Comparison of ENCODE assay signal across 19 mouse cellular contexts in genomic region chr7:81199109-81199508, GRCm38 (mm10). TPM values are rescaled to one million over a fixed set of nuclear protein-coding genes. Genes with fewer than 3 reads are reported as not detected.
A peak's percentile ranks its signal among the peaks of the same experiment; 100 is the strongest.
DNase-seq lines count a peak whose midpoint lies in the region; ATAC-seq and TF ChIP-seq lines count a peak whose summit lies in the region.
"Had no signal": no experiment of that assay in that cellular context is flagged by ENCODE, and none has a peak within 500 bp of the region (broad histone marks: within the 10 kb centered on the region; RNA-seq: fewer than 3 reads in every experiment).

No protein-coding gene starts in this region.

- H3K9ac ChIP-seq in kidney, embryonic 15.5 days, result no peak overlapping the region
- H3K9ac ChIP-seq in lung, embryonic 14.5 days, result no peak overlapping the region
- no peak overlapping the region for H3K9ac ChIP-seq in hindbrain, postnatal 0 days (replicated peaks; ENCODE audit: low read length)
- H3K9ac ChIP-seq: embryonic facial prominence, embryonic 15.5 days; hindbrain, embryonic 12.5 days; liver, embryonic 15.5 days had no signal

- H3K27ac ChIP-seq in kidney, embryonic 15.5 days, result peak overlapping the region; percentile 54; the same call in 1 of the 2 replicates
- no peak overlapping the region for H3K27ac ChIP-seq in lung, embryonic 14.5 days (ENCODE audit: low read depth)
- 0 out of 2 replicates have a peak overlapping the region, but pooled peaks have one; percentile 43 for H3K27ac ChIP-seq in limb, embryonic 10.5 days
- no peak overlapping the region for H3K27ac ChIP-seq in hindbrain, postnatal 0 days
- H3K27ac ChIP-seq: embryonic facial prominence, embryonic 15.5 days; forebrain, embryonic 10.5 days; hindbrain, embryonic 12.5 days; liver, embryonic 15.5 days; neural tube, embryonic 13.5 days; stomach, postnatal 0 days had no signal

- no peak for TF ChIP-seq CTCF in lung, embryonic 14.5 days (IDR thresholded peaks at IDR 0.05; ENCODE audit: low read depth)
- no peak for TF ChIP-seq CTCF in lung, adult 2 months (IDR thresholded peaks at IDR 0.05; ENCODE audit: insufficient read depth, low read length)
- no peak for TF ChIP-seq CTCF in hindbrain, postnatal 0 days (IDR thresholded peaks at IDR 0.05; ENCODE audit: low read depth)

- no peaks in the 10 kb centered on the region for H3K27me3 ChIP-seq in kidney, embryonic 15.5 days
- H3K27me3 ChIP-seq in lung, embryonic 14.5 days (ENCODE audit: insufficient read depth, low read length), result no peaks in the 10 kb centered on the region
- H3K27me3 ChIP-seq in limb, embryonic 10.5 days (ENCODE audit: low read depth, poor library complexity, severe bottlenecking), result no peaks in the 10 kb centered on the region
- no peaks in the 10 kb centered on the region for H3K27me3 ChIP-seq in hindbrain, postnatal 0 days (ENCODE audit: insufficient read depth, low read length)
- H3K27me3 ChIP-seq: embryonic facial prominence, embryonic 15.5 days; hindbrain, embryonic 12.5 days; liver, embryonic 15.5 days; neural tube, embryonic 13.5 days had no signal

- peak overlapping the region; percentile 6; the same call in 1 of the 2 replicates for H3K4me2 ChIP-seq in kidney, embryonic 15.5 days
- no peak overlapping the region for H3K4me2 ChIP-seq in lung, embryonic 14.5 days
- no peak overlapping the region for H3K4me2 ChIP-seq in hindbrain, postnatal 0 days (ENCODE audit: low read depth, low read length)
- H3K4me2 ChIP-seq: embryonic facial prominence, embryonic 15.5 days; hindbrain, embryonic 12.5 days; liver, embryonic 15.5 days; midbrain, embryonic 11.5 days; neural tube, embryonic 13.5 days had no signal

- TF ChIP-seq POLR2A in lung, adult 2 months (IDR thresholded peaks at IDR 0.05; ENCODE audit: borderline replicate concordance, extremely low read depth, low read depth, low read length), result no peak

- no peak for ATAC-seq in kidney, embryonic 15.5 days (replicated peaks; ENCODE audit: low FRiP score)
- no peak for ATAC-seq in lung, embryonic 14.5 days (ENCODE audit: insufficient read depth)
- ATAC-seq in megakaryocyte progenitor cell, adult 5-6 weeks (replicated peaks; ENCODE audit: poor library complexity), result 0 out of 2 replicates have a peak, but pooled peaks have one; percentile 5
- no peak for ATAC-seq in hindbrain, postnatal 0 days
- ATAC-seq: CD4-positive, CD25-positive, alpha-beta regulatory T cell, adult 4 months had no signal

- H3K4me1 ChIP-seq in kidney, embryonic 15.5 days, result peaks cover 19% of the 10 kb centered on the region
- H3K4me1 ChIP-seq in lung, embryonic 14.5 days (ENCODE audit: insufficient read depth), result peaks cover 18% of the 10 kb centered on the region
- no peaks in the 10 kb centered on the region for H3K4me1 ChIP-seq in lung, adult 2 months (ENCODE audit: control insufficient read depth, insufficient read depth, low read length)
- H3K4me1 ChIP-seq in limb, embryonic 10.5 days, result peaks cover 39% of the 10 kb centered on the region
- H3K4me1 ChIP-seq in hindbrain, postnatal 0 days (ENCODE audit: insufficient read depth, low read length), result no peaks in the 10 kb centered on the region

- H3K4me3 ChIP-seq in kidney, embryonic 15.5 days (replicated peaks), result no peak overlapping the region
- H3K4me3 ChIP-seq in lung, embryonic 14.5 days (ENCODE audit: low read depth, low read length), result no peak overlapping the region
- H3K4me3 ChIP-seq in lung, adult 2 months (replicated peaks; ENCODE audit: extremely low read depth, low read depth, low read length), result no peak overlapping the region
- H3K4me3 ChIP-seq in limb, embryonic 10.5 days, result no peak overlapping the region
- H3K4me3 ChIP-seq in hindbrain, postnatal 0 days (ENCODE audit: low read length), result no peak overlapping the region
- H3K4me3 ChIP-seq: embryonic facial prominence, embryonic 15.5 days; forebrain, embryonic 10.5 days; hindbrain, embryonic 12.5 days; liver, embryonic 15.5 days; neural tube, embryonic 13.5 days had no signal

- 36% methylated on average over 5 of the region's 5 CpGs for WGBS in kidney, embryonic 15.5 days
- WGBS in lung, embryonic 14.5 days, result 36% methylated on average over 5 of the region's 5 CpGs
- 35% methylated on average over 5 of the region's 5 CpGs for WGBS in lung, adult 2 months
- WGBS in limb, embryonic 10.5 days, result 69% methylated on average over 5 of the region's 5 CpGs
- WGBS in hindbrain, postnatal 0 days, result 66% methylated on average over 5 of the region's 5 CpGs

- H3K36me3 ChIP-seq in kidney, embryonic 15.5 days, result no peaks in the 10 kb centered on the region
- H3K36me3 ChIP-seq in lung, embryonic 14.5 days (ENCODE audit: insufficient read depth), result no peaks in the 10 kb centered on the region
- no peaks in the 10 kb centered on the region for H3K36me3 ChIP-seq in limb, embryonic 10.5 days
- no peaks in the 10 kb centered on the region for H3K36me3 ChIP-seq in hindbrain, postnatal 0 days (ENCODE audit: insufficient read depth, low read length)
- H3K36me3 ChIP-seq: embryonic facial prominence, embryonic 15.5 days; forebrain, embryonic 10.5 days; G1E; hindbrain, embryonic 12.5 days; liver, embryonic 15.5 days; neural tube, embryonic 13.5 days had no signal

- DNase-seq in kidney, postnatal 14 days, result no peak
- peak; percentile 70 for DNase-seq in lung, embryonic 14.5 days
- DNase-seq in lung, adult 2 months, result no peak
- no peak for DNase-seq in limb, embryonic 10.5 days (ENCODE audit: low spot score)
- DNase-seq in hindbrain, postnatal 0 days (ENCODE audit: low spot score), result no peak
- no peak for DNase-seq in heart, postnatal 4 days
- DNase-seq: cerebellum, adult 11-12 months; thymus, postnatal 36 days had no signal

- H3K9me3 ChIP-seq in kidney, embryonic 15.5 days (replicated peaks), result no peaks in the 10 kb centered on the region
- no peaks in the 10 kb centered on the region for H3K9me3 ChIP-seq in lung, embryonic 14.5 days (ENCODE audit: low read depth, low read length)
- no peaks in the 10 kb centered on the region for H3K9me3 ChIP-seq in limb, embryonic 10.5 days (replicated peaks)
- H3K9me3 ChIP-seq in hindbrain, postnatal 0 days (ENCODE audit: low read length), result no peaks in the 10 kb centered on the region
- H3K9me3 ChIP-seq: embryonic facial prominence, embryonic 15.5 days; forebrain, embryonic 10.5 days; G1E; hindbrain, embryonic 12.5 days; liver, embryonic 15.5 days; neural tube, embryonic 13.5 days had no signal

RNA-seq across cellular contexts. Expression of gene Pde8a, which starts 14.3 kb away (rescaled TPM):
- polyA plus RNA-seq in kidney, embryonic 15.5 days (2015; fragmentation: Nextera tagmentation; extraction: Ambion mirVana), result 5.7 and 6.2 TPM in 2 replicates
- polyA plus RNA-seq in lung, embryonic 14.5 days (2014; fragmentation: Nextera tagmentation; extraction: Ambion mirVana), result 6.2 and 6.8 TPM in 2 replicates
- 11.1 and 14.4 TPM in 2 replicates for polyA plus RNA-seq in lung, adult 2 months (2012; rRNA removed)
- 3.2 and 3.3 TPM in 2 replicates for polyA plus RNA-seq in limb, embryonic 10.5 days (2016; fragmentation: Nextera tagmentation; extraction: Ambion mirVana)
- 7.7 and 9.4 TPM in 2 replicates for total RNA-seq in megakaryocyte progenitor cell, adult 5-6 weeks (2015)
- total RNA-seq in megakaryocyte progenitor cell, adult 5-6 weeks (2017), result 2.4 and 7.2 TPM in 2 replicates
- total RNA-seq in hindbrain, postnatal 0 days (2014; rRNA removed), result 2.1 and 4.5 TPM in 2 replicates
- 1.8 and 1.9 TPM in 2 replicates for polyA plus RNA-seq in hindbrain, postnatal 0 days (2015; fragmentation: Nextera tagmentation; extraction: Ambion mirVana)
- total RNA-seq in heart, postnatal 4 days (2021), result 10 to 100 TPM; 15.3 to 17.0 TPM
- polyA plus RNA-seq: G1E had no signal

Comparison
In these comparisons a context has a peak if more than half of its experiments do, and no peak if none do; other contexts are left out.
1. H3K27ac ChIP-seq: peak in kidney, embryonic 15.5 days (single experiment) and limb, embryonic 10.5 days (single experiment); none in lung, embryonic 14.5 days (single experiment) and hindbrain, postnatal 0 days (single experiment).